Mouse (Mus musculus): ENCODE measurements around the gene Tnk2.

Gene Tnk2

DNA sequence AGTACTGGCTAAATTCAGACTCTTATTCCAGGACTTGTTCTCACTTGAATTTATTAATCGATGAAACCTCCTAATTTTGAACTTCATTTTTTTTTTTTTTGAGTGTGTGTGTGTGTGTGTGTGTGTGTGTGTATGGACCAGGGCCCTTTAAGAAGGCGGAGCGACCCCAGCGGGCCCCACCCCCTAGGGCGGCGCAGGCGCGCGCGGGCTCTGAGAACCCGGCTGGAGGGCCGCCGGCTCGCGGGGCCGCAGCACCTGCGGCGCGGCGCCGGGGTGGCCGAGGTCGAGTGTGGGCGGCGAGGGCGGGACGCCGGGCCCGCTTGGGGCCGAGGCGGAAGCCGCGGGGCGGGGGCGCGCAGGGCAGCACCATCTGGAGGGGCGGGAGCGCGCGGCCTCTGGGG is at the start of gene Tnk2:
Tnk2 (plus strand) TSS at position 214 of the 401 bp plus-strand sequence.
- in situ Hi-C loops (cut with MboI; ENCODE audit: low pct_unique_long_range_greater_than_20kb in 1 of 2, low sequenced_read_pairs in 2 of 2, unreplicated experiment in 1 of 2) = no loop called here

DNA sequence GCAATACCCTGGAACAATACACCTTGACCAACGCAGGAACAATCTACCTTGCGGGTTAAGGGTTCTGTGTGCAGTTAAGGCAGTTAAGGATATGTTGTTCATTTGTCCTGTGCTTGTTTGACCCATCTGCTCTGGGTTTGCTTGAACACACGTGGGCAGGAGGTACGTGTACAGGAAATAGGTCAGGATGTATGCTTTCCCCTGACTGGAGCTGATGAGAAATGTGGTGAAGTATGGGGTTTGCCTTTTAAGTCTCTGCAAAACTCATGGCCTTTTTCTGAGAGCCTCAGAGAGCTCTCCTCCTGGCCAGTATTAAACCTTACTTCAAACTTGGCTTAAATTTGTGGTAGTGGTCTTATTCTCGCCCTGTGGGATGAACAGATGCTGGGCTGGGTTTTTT is 49.8 kb upstream of the Tnk2 start:
- in situ Hi-C loops (cut with MboI; ENCODE audit: low pct_unique_long_range_greater_than_20kb in 1 of 2, low sequenced_read_pairs in 2 of 2, unreplicated experiment in 1 of 2) = no loop called here

DNA sequence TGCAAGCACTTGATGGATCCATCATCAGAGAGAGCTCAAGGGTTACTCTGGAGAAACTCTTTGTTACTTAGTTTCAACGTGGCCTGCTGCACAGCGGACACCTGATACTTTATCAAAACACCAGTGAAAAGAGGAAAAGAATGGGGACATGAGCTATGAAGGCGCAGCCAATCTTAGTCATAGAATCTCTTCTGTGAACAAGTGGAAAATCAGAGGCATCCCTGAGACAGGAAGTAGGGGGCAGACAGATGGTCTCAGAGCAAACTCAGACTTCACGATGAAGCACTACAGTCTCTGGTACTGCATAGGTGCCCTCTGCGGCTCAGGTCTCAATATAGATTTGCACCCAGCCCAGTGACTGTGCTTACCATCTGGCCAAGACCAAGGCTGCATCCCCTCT is 49.0 kb upstream of the Tnk2 start:
- in situ Hi-C loops (cut with MboI; ENCODE audit: low pct_unique_long_range_greater_than_20kb in 1 of 2, low sequenced_read_pairs in 2 of 2, unreplicated experiment in 1 of 2) = no loop called here

DNA sequence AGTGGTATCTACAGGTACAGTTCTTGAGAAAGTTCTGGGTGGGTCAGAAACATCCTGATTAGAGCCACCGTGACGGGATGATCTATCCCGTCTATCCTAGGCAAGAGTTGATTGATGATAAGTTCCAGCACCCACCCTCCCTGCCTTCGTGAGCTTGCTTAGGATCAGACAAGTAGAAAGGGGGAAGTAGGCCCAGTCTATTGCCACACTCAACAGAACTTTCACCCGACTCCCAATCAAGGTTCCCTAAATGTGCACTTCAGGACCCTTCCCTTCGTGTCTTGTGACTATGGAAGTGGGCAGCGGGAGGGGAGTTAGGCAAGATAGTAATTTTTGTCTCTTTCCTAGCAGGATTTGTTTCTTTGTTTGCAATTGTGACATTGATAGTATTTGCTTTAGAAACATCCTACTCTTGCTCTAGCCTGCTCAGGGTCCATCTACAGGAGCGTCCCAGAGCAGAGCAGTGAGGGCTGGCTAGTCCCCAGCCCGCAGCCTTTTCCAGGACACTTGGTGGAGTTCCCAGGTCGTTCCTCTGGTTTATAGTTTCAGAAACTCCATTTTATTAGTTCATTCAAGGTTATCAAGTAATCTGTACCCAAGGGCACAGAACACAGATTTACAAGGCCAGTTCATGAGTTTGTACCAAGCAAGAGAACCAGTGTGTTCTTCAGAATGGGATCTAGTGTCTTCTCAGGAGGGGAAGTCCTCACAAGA is 48.4 kb upstream of the Tnk2 start:
- in situ Hi-C loops (cut with MboI; ENCODE audit: low pct_unique_long_range_greater_than_20kb in 1 of 2, low sequenced_read_pairs in 2 of 2, unreplicated experiment in 1 of 2) = no loop called here

DNA sequence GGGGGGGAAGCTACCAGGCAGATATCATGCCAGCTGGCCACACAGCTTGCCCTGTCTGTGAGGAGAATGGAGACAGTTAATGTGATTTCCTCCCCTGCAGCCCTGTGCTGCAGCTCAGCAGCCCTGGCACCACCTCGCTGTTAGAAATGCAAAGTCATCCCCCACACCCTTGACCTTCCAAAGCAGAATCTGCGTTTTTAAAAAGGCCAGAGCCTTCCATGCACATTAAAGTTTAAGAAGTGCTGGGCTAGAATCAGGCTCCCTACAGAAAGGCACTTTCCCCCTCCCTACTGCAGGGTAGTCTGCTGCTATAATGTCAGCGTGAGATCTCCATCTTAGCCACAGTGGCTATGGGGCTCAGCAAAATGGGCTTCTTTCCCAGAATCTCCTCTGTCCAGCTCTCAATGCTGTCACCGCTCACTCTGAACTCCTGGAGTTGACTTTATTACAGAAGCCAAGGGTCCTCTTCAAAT is 45.7 kb upstream of the Tnk2 start:
- in situ Hi-C loops (cut with MboI; ENCODE audit: low pct_unique_long_range_greater_than_20kb in 1 of 2, low sequenced_read_pairs in 2 of 2, unreplicated experiment in 1 of 2) = no loop called here

DNA sequence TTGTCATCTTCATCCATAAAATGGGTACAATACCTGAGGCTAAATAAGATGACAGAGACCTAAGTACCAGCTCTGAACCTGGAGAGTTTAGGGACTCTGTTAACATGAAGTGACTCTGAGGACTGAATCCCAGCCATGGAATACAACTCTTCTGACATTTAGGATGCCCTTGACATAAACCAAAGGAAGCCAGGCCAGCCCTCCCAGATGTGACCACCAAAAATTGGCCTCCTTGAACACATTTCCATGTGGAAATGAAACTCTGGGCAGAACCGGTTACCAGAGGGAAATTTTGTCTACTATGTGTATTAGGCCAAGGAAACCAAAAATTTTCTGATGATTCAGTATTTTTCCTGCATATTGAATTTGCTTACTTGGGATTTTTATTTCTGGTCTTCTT is 44.5 kb upstream of the Tnk2 start:
- in situ Hi-C loops (cut with MboI; ENCODE audit: low pct_unique_long_range_greater_than_20kb in 1 of 2, low sequenced_read_pairs in 2 of 2, unreplicated experiment in 1 of 2) = no loop called here

DNA sequence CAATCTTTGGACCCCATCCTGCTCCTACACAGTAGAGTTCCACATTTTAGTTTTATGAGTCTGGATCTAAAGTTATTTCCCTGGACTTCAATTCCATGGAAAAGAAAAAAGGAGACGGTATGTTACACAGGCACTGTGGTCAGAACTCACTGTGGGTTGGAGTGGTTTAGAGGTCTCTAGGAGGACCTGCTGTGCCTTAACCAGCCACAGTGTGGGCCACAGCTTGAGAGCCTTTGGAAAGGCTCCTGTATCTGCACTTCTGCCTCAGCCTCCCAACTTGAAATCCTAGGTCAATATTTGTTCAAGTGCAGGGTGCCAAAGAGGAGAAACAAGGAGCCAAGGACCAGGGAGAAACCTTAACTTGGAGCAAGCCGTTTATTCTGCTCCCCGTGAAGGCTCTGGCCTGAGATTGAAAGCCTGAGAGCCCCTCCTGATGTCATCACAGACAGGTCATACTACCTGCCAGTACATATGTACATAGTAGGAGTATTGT is 41.4 kb upstream of the Tnk2 start:
- in situ Hi-C loops (cut with MboI; ENCODE audit: low pct_unique_long_range_greater_than_20kb in 1 of 2, low sequenced_read_pairs in 2 of 2, unreplicated experiment in 1 of 2) = loop anchor here in 1 of 2 experiments (25.0 kb wide), 1 partner anchor 315 kb away; the partner anchor contains the start of gene Rnf168

DNA sequence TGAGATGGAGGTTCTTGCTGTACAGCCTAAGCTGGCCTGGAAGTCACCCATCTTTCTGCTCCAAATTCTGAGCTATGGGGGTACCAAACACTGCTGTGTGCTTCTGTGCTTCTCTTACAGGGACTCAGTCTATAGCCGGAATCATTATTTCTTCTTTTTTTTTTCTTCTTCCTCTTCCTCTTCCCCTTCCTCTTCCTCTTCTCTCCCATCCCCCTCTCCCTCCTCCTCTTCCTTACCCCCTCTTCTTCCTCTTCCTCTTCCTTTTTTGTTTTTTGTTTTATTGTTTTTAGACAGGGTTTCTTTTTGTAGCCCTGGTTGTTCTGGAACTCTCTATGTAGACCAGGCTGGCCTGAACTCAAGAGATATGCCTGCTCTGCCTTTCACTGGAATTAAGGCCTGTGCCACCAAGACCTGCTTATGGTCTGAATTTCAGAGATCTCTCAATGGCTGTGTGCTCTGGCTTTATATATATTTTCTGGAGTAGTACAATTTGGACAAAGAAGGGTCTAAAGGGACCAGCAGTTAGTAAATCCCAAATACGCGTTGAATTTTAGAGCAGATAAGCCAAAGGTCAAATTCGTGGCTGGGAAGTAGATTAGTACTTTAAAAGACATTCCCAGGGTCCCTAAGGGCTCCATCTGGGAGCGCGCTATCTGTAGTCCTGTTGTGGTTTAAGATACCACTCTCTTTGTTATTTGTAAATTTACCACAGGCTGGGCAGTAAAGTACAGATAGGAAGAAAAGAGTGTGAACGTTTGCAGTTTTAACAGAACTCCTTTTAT is 35.9 kb upstream of the Tnk2 start:
- in situ Hi-C loops (cut with MboI; ENCODE audit: low pct_unique_long_range_greater_than_20kb in 1 of 2, low sequenced_read_pairs in 2 of 2, unreplicated experiment in 1 of 2) = loop anchor here in 1 of 2 experiments (25.0 kb wide), 1 partner anchor 320 kb away; the partner anchor contains the start of gene Rnf168

DNA sequence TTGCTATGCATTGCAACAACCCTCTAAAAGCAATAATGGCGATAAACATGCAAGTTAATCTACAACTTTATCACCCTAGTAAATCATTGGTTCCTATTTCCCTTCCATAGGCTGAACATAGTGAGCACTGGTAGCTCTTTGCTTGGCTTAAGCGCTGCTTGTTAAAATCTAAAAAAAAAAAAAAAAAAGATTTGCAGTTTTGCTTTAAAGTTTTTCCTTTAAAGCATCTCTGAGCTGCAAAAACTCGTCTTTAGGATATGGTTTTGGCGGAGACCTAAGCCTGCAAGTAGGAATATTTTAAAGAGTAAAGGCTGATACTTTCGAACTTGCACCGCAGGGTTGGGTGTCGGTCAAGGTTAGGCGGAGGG is 35.3 kb upstream of the Tnk2 start:
- in situ Hi-C loops (cut with MboI; ENCODE audit: low pct_unique_long_range_greater_than_20kb in 1 of 2, low sequenced_read_pairs in 2 of 2, unreplicated experiment in 1 of 2) = loop anchor here in 1 of 2 experiments (25.0 kb wide), 1 partner anchor 321 kb away; the partner anchor contains the start of gene Rnf168

DNA sequence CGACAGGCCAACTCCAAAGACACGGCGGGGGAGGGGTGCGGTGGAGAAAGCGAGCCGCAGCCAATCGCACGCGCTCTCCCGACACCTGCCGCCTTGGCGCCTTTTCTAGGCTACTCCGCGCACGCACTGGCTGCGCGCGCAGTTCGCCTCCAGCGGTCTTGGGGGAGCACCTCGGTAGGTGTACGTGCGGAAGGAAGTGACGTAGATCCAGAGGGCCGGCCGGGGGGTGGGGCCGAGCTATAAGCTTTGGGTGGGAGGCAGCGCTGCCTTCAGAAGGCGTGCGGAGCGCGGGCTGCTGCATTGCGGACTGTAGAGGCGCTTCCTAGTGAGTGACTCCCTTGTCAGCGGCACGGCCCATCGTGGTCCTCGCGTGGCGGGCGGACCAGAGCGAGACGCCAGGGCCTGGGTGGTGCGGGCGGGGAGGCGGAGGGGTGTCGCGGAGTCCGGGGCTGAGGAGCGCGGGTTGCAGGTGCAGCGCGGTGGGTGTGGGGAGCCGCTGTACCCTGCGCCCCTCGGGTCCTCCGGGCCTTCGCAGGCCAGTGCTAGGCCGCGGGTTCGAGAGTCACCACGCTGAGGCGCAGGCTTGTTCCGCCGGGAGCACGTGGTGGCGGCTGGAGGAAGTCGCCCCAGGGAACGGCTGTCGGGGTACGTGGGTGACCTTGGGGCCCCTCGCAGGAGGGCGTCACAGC is 34.8 kb upstream of the Tnk2 start, which contains the start of gene Tfrc:
Tfrc (plus strand) TSS at position 209 of the 689 bp plus-strand sequence.
- in situ Hi-C loops (cut with MboI; ENCODE audit: low pct_unique_long_range_greater_than_20kb in 1 of 2, low sequenced_read_pairs in 2 of 2, unreplicated experiment in 1 of 2) = loop anchor here in 1 of 2 experiments (25.0 kb wide), 1 partner anchor 322 kb away; the partner anchor contains the start of gene Rnf168

DNA sequence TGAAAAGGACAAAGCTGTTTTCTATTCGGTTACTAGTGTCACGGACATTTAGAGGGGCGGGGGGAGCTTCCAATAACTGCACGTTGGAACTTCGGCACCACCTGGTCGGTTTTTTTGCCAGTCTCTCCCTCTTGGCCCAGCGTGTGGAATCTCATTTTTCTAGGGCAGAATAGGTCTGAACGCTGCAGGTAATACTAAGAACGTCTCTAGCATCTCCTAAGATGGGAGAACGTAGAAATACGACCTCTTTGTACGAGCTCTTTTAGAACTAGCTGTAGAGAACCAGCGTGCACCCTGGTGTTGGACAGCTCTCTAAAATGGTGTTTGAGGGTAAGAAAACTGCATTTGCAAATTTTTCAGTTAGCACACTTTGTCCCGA is 34.3 kb upstream of the Tnk2 start:
- in situ Hi-C loops (cut with MboI; ENCODE audit: low pct_unique_long_range_greater_than_20kb in 1 of 2, low sequenced_read_pairs in 2 of 2, unreplicated experiment in 1 of 2) = loop anchor here in 1 of 2 experiments (25.0 kb wide), 1 partner anchor 322 kb away; the partner anchor contains the start of gene Rnf168

DNA sequence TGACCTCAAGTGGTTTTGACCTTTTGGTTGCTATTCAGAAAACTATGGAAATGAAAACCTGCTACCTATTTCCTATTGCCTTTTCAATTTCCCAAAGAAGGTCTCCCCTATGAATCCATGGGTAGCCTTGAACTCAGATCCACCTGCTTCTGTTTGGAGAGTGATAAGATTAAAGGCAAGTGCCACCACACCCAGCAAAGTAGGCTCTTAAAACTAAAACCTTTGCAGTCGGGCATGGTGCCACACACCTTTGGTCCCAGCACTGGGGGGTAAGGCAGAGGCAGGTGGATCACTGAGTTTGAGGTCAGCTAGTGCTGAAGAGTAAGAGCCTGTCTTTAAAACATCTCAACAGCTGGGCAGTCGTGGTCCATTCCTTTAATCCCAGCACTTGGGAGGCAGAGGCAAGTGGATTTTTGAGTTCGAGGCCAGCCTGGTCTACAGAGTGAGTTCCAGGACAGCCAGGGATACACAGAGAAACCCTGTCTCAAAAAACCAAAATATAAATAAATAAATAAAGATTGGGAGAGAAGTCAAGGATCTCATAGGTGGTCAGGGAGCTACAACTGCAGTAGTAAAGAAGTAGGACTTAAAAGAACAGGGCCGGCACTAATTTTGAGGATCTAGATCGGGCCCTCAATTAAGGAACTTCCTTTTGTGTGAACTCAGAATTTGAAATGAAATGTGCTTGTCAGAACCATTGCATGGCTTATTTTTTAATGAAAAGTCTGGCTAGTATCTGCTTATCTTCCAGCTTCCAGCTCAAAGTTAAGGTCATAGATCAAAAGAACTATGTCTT is 33.0 kb upstream of the Tnk2 start:
- in situ Hi-C loops (cut with MboI; ENCODE audit: low pct_unique_long_range_greater_than_20kb in 1 of 2, low sequenced_read_pairs in 2 of 2, unreplicated experiment in 1 of 2) = loop anchor here (5.0 to 25.0 kb wide), 2 partner anchors 98 to 323 kb away; partner anchors contain the start of gene Rnf168 (in 1 of the 2)

DNA sequence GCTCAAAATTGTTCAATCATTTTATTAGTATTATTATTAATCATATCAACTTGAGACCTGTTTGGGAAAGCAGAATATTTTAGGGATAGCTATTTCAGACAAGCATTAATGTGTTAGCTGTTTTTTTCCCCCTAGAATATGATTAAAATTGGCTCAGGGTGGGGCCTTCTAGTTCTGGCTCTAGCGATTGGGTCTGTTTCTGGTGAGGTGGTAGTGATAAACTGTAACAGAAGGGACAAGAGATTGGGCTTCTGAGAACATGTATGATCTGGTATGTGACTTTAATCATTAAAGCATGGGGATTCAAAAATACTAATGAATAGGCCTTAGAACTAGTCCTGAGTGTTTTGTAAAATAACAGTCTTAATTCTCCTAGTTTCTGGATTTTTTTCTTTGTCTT is 31.6 kb upstream of the Tnk2 start:
- in situ Hi-C loops (cut with MboI; ENCODE audit: low pct_unique_long_range_greater_than_20kb in 1 of 2, low sequenced_read_pairs in 2 of 2, unreplicated experiment in 1 of 2) = loop anchor here (5.0 to 25.0 kb wide), 2 partner anchors 100 to 325 kb away; partner anchors contain the start of gene Rnf168 (in 1 of the 2)

DNA sequence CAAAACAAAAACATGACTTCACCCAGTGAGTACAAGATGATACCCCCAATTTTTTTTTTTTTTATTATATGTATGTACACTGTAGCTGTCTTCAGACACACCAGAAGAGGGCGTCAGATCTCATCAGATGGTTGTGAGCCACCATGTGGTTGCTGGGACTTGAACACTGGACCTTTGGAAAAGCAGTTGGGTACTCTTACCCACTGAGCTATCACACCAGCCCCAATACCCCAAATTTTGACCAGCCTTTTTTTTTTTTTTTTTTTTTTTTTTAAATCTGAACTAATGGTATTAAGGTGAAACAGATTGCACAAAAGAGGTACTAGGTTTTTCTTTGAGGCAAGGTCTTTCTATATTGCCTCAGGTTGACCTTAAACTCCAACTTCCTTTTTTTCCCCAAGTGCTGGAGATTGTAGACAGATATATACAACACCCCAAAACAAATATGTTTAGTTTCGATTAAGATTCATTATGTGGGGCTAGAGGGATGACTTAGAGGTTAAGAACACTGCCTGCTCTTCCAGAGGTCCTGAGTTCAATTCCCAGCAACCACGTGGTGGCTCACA is 30.3 kb upstream of the Tnk2 start:
- in situ Hi-C loops (cut with MboI; ENCODE audit: low pct_unique_long_range_greater_than_20kb in 1 of 2, low sequenced_read_pairs in 2 of 2, unreplicated experiment in 1 of 2) = loop anchor here (5.0 to 25.0 kb wide), 2 partner anchors 101 to 326 kb away; partner anchors contain the start of gene Rnf168 (in 1 of the 2)

DNA sequence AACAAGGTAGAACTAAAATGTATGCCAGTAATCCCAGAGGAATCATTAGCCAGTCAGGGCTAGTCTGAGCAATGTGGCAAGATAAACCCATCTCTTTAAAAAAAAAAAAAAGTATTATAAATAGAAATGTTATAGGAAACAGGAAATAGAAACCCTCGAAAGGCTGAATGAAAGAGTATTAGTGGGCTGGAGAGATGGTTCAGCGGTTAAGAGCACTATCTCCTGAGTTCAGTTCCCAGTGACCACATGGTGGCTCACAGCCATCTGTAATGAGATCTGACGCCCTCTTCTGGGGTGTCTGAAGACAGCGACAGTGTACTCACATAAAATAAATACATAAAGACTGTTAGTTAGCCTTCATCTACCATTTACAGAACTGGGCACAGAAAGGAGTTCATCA is 29.6 kb upstream of the Tnk2 start:
- in situ Hi-C loops (cut with MboI; ENCODE audit: low pct_unique_long_range_greater_than_20kb in 1 of 2, low sequenced_read_pairs in 2 of 2, unreplicated experiment in 1 of 2) = loop anchor here (5.0 to 25.0 kb wide), 2 partner anchors 102 to 327 kb away; partner anchors contain the start of gene Rnf168 (in 1 of the 2)

DNA sequence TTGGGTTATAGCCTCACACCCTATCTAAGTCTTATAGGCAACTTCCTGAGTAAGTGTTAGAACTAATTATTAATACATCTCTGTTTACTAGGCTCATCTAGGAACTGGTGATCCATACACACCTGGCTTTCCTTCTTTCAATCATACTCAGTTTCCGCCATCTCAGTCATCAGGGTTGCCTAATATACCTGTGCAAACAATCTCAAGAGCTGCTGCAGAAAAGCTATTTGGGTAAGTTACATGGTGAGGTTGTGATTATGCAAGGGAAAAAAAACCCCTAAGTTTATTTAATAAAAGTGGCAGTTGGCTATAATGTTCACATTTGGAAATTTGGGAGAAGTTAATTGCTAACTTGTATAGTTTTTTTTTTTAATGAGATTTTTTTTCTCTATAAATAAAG is 24.7 kb upstream of the Tnk2 start:
- in situ Hi-C loops (cut with MboI; ENCODE audit: low pct_unique_long_range_greater_than_20kb in 1 of 2, low sequenced_read_pairs in 2 of 2, unreplicated experiment in 1 of 2) = loop anchor here in 1 of 2 experiments (25.0 kb wide), 1 partner anchor 332 kb away; the partner anchor contains the start of gene Rnf168

DNA sequence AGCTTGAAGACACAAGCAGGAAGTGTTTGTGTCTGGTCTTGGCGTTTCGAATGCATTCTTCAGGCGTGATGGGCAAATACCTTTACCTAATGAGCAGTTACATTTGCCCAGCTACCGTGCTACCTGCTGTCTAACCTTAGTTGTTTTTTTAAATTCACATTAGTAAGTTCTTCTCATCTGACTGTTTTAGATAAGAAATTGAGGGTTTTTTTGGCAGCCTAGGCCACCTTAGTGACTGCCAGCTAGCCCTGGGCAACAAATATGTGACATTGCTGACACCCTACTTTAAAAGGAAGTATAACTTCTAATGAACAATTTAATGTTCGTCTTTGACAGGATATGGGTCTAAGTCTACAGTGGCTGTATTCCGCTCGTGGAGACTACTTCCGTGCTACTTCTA is 15.5 kb upstream of the Tnk2 start:
- in situ Hi-C loops (cut with MboI; ENCODE audit: low pct_unique_long_range_greater_than_20kb in 1 of 2, low sequenced_read_pairs in 2 of 2, unreplicated experiment in 1 of 2) = no loop called here
